Mouse (Mus musculus): ENCODE data around the gene Bpi. TPM values are rescaled to one million over a fixed set of nuclear protein-coding genes. Genes with fewer than 3 reads are reported as not detected.

Gene Bpi
- polyA plus RNA-seq, 1 experiment from 2014 or later = not detected

- Histone ChIP-seq H3K27me3 (ENCODE audit: insufficient read depth, low read length) (no peaks in the 10 kb centered on the region), H3K4me1 (ENCODE audit: insufficient read depth) (no peaks in the 10 kb centered on the region), H3K9ac (no peak overlapping the region), H3K27ac (ENCODE audit: low read depth) (no peak overlapping the region), H3K4me2 (no peak overlapping the region), H3K9me3 (ENCODE audit: low read depth, low read length) (no peaks in the 10 kb centered on the region), H3K4me3 (ENCODE audit: low read depth, low read length) (no peak overlapping the region), H3K36me3 (ENCODE audit: insufficient read depth) (no peaks in the 10 kb centered on the region)
- no peak for TF ChIP-seq CTCF (IDR thresholded peaks at IDR 0.05; ENCODE audit: low read depth)
- ATAC-seq (ENCODE audit: insufficient read depth) = no peak
- DNase-seq = no peak
- whole genome bisulfite sequencing = 62% methylated on average over 6 of the region's 6 CpGs
These were observed 25.9 kb downstream of the Bpi start for GRCm38 (mm10) chr2:158283771-158284170.

- peak; percentile 93 for TF ChIP-seq CTCF (IDR thresholded peaks at IDR 0.05; ENCODE audit: low read depth)
- H3K27ac ChIP-seq (ENCODE audit: low read depth) = no peak overlapping the region
- no peaks in the 10 kb centered on the region for H3K27me3 ChIP-seq (ENCODE audit: insufficient read depth, low read length)
- DNase-seq = peak; percentile 78
- H3K9me3 ChIP-seq (ENCODE audit: low read depth, low read length) = no peaks in the 10 kb centered on the region
- WGBS = 20% methylated on average over 11 of the region's 11 CpGs
- no peaks in the 10 kb centered on the region for H3K4me1 ChIP-seq (ENCODE audit: insufficient read depth)
- no peaks in the 10 kb centered on the region for H3K36me3 ChIP-seq (ENCODE audit: insufficient read depth)
- H3K4me3 ChIP-seq (ENCODE audit: low read depth, low read length) = no peak overlapping the region
- H3K4me2 ChIP-seq = no peak overlapping the region
- H3K9ac ChIP-seq = no peak overlapping the region
- ATAC-seq (ENCODE audit: insufficient read depth) = peak; percentile 52; the same call in 1 of the 2 replicates
These were observed 26.7 kb downstream of the Bpi start for GRCm38 (mm10) chr2:158284571-158284970.

GRCm38 (mm10) chr2:158285655-158286054 lies 27.8 kb downstream of the Bpi start:
- DNase-seq (no peak), ATAC-seq (ENCODE audit: insufficient read depth) (no peak)
- H3K4me2 ChIP-seq = no peak overlapping the region
- no peak overlapping the region for H3K4me3 ChIP-seq (ENCODE audit: low read depth, low read length)
- no peaks in the 10 kb centered on the region for H3K27me3 ChIP-seq (ENCODE audit: insufficient read depth, low read length)
- H3K27ac ChIP-seq (ENCODE audit: low read depth) = no peak overlapping the region
- WGBS = 45% methylated on average over 6 of the region's 6 CpGs
- no peak for TF ChIP-seq CTCF (IDR thresholded peaks at IDR 0.05; ENCODE audit: low read depth)
- H3K4me1 ChIP-seq (ENCODE audit: insufficient read depth) = no peaks in the 10 kb centered on the region
- no peaks in the 10 kb centered on the region for H3K36me3 ChIP-seq (ENCODE audit: insufficient read depth)
- no peak overlapping the region for H3K9ac ChIP-seq
- H3K9me3 ChIP-seq (ENCODE audit: low read depth, low read length) = no peaks in the 10 kb centered on the region

- ATAC-seq (ENCODE audit: insufficient read depth) = peak; percentile 74
- no peaks in the 10 kb centered on the region for H3K36me3 ChIP-seq (ENCODE audit: insufficient read depth)
- H3K4me3 ChIP-seq (ENCODE audit: low read depth, low read length) = no peak overlapping the region
These were observed 37.8 kb downstream of the Bpi start for GRCm38 (mm10) chr2:158295700-158296099.

GRCm38 (mm10) chr2:158299203-158299602 lies 41.3 kb downstream of the Bpi start:
- Histone ChIP-seq H3K4me1 (ENCODE audit: insufficient read depth) (no peaks in the 10 kb centered on the region), H3K27me3 (ENCODE audit: insufficient read depth, low read length) (no peaks in the 10 kb centered on the region), H3K4me2 (no peak overlapping the region), H3K9me3 (ENCODE audit: low read depth, low read length) (no peaks in the 10 kb centered on the region), H3K27ac (ENCODE audit: low read depth) (no peak overlapping the region), H3K9ac (no peak overlapping the region), H3K36me3 (ENCODE audit: insufficient read depth) (no peaks in the 10 kb centered on the region), H3K4me3 (ENCODE audit: low read depth, low read length) (no peak overlapping the region)
- DNase-seq = no peak
- ATAC-seq (ENCODE audit: insufficient read depth) = no peak
- 78% methylated on average over 3 of the region's 3 CpGs for WGBS
- no peak for TF ChIP-seq CTCF (IDR thresholded peaks at IDR 0.05; ENCODE audit: low read depth)

More at GRCm38 (mm10) chr2:158295700-158296099, 37.8 kb downstream of the Bpi start:
- Histone ChIP-seq H3K9me3 (ENCODE audit: low read depth, low read length) (no peaks in the 10 kb centered on the region), H3K4me1 (ENCODE audit: insufficient read depth) (no peaks in the 10 kb centered on the region), H3K9ac (no peak overlapping the region), H3K27ac (ENCODE audit: low read depth) (no peak overlapping the region), H3K4me2 (no peak overlapping the region), H3K27me3 (ENCODE audit: insufficient read depth, low read length) (no peaks in the 10 kb centered on the region)
- TF ChIP-seq CTCF (IDR thresholded peaks at IDR 0.05; ENCODE audit: low read depth) = no peak
- DNase-seq = peak; percentile 37
- WGBS = 50% methylated on average over 9 of the region's 9 CpGs

GRCm38 (mm10) chr2:158299731-158300130 lies 41.8 kb downstream of the Bpi start:
- Histone ChIP-seq H3K27ac (ENCODE audit: low read depth) (no peak overlapping the region), H3K9ac (no peak overlapping the region), H3K27me3 (ENCODE audit: insufficient read depth, low read length) (no peaks in the 10 kb centered on the region), H3K4me3 (ENCODE audit: low read depth, low read length) (no peak overlapping the region), H3K36me3 (ENCODE audit: insufficient read depth) (no peaks in the 10 kb centered on the region), H3K4me1 (ENCODE audit: insufficient read depth) (no peaks in the 10 kb centered on the region), H3K4me2 (no peak overlapping the region), H3K9me3 (ENCODE audit: low read depth, low read length) (0 out of 2 replicates have a peak, but pooled peaks cover 3% of the 10 kb centered on the region)
- 72% methylated on average over 4 of the region's 4 CpGs for WGBS
- DNase-seq = no peak
- no peak for TF ChIP-seq CTCF (IDR thresholded peaks at IDR 0.05; ENCODE audit: low read depth)
- ATAC-seq (ENCODE audit: insufficient read depth) = no peak

- Histone ChIP-seq H3K4me2 (no peak overlapping the region), H3K27ac (ENCODE audit: low read depth) (no peak overlapping the region), H3K4me1 (ENCODE audit: insufficient read depth) (peaks cover 12% of the 10 kb centered on the region; the same call in 1 of the 2 replicates), H3K4me3 (ENCODE audit: low read depth, low read length) (no peak overlapping the region), H3K36me3 (ENCODE audit: insufficient read depth) (no peaks in the 10 kb centered on the region), H3K9ac (no peak overlapping the region), H3K9me3 (ENCODE audit: low read depth, low read length) (0 out of 2 replicates have a peak, but pooled peaks cover 3% of the 10 kb centered on the region), H3K27me3 (ENCODE audit: insufficient read depth, low read length) (no peaks in the 10 kb centered on the region)
- no peak for DNase-seq
- no peak for TF ChIP-seq CTCF (IDR thresholded peaks at IDR 0.05; ENCODE audit: low read depth)
- 76% methylated on average over 3 of the region's 3 CpGs for WGBS
- no peak for ATAC-seq (ENCODE audit: insufficient read depth)
These were observed 44.9 kb downstream of the Bpi start for GRCm38 (mm10) chr2:158302807-158303206.
